Mouse (Mus musculus) myocyte (in vitro differentiated cells): ENCODE measurements at regions not wholly inside any gene's neighbourhood (a gene's known extent, or its start where the extent isn't known, plus 50 kb on each side); places are given as distances from the start of the nearest gene placed in this dataset.

Experiments
- CEBPB ChIP-seq: IDR thresholded peaks from 2 replicates; pipeline ENCODE4 v1.6.1; 2011; ENCODE audit warnings: mild to moderate bottlenecking, moderate library complexity; ENCODE audit not compliant: poor library complexity, insufficient read depth, severe bottlenecking
- E2F4 ChIP-seq: IDR thresholded peaks from one replicate; pipeline ENCODE4 v1.6.1; 2011; ENCODE audit warnings: mild to moderate bottlenecking, control low read depth, moderate library complexity; ENCODE audit not compliant: insufficient read depth
- MAX ChIP-seq: IDR thresholded peaks from one replicate; pipeline ENCODE4 v1.6.1; 2011; ENCODE audit warnings: low read depth, mild to moderate bottlenecking, control low read depth
- POLR2A ChIP-seq: IDR thresholded peaks from one replicate; pipeline ENCODE4 v1.6.1; 2011; ENCODE audit warnings: low read depth, mild to moderate bottlenecking, control low read depth, moderate library complexity; ENCODE audit not compliant: insufficient read length
- POLR2AphosphoS2 ChIP-seq: IDR thresholded peaks from one replicate; pipeline ENCODE4 v1.6.1; 2011; ENCODE audit warnings: low read depth, control low read depth; ENCODE audit not compliant: insufficient read length
- SRF ChIP-seq: IDR thresholded peaks from one replicate; pipeline ENCODE4 v1.6.1; 2011; ENCODE audit warnings: low read depth; ENCODE audit not compliant: control insufficient read depth, insufficient read length
- TCF12 ChIP-seq: IDR thresholded peaks from one replicate; pipeline ENCODE4 v1.6.1; 2011; ENCODE audit warnings: mild to moderate bottlenecking, control low read depth; ENCODE audit not compliant: poor library complexity, insufficient read depth, severe bottlenecking
- USF1 ChIP-seq: IDR thresholded peaks from one replicate; pipeline ENCODE4 v1.6.1; 2011; ENCODE audit warnings: low read depth, mild to moderate bottlenecking, control low read depth, moderate library complexity

DNA sequence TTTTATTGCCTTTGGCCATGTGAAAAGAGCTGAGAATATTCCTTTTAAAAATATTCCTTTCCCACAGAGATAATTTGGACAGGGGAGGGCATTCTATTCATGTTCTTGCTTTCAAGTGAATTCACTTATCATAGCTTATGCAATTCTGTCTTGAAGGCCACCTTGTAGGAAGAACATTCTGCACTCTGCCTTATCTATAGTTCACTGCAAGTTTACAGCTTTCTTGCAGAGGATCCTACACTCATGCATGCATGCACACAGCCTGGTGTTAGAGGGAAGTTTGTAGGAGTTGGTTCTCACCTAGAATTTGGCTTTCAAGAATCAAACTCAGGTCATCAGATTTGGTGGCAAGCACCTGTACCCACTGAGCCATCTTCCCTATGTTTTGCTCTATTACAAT, 67.4 kb downstream of the Ccdc71l start:
- TF ChIP-seq POLR2A (no peak), SRF (no peak), E2F4 (no peak), TCF12 (no peak), POLR2AphosphoS2 (no peak), CEBPB (no peak), USF1 (no peak), MAX (no peak)
